Mouse (Mus musculus) heart, embryonic 14.5 days (tissue): ENCODE data around the gene Sfn. TPM values are rescaled to one million over a fixed set of nuclear protein-coding genes. Genes with fewer than 3 reads are reported as not detected.

Source experiments
- ATAC-seq: fragments of 200-750 bp; cut with Nextera tagmentation; 2 replicates; pipeline ENCODE4 v1.8.0; 2017; ENCODE audit warnings: low read depth, moderate TSS enrichment; ENCODE audit not compliant: insufficient number of reproducible peaks, insufficient read depth, low FRiP score
- H3K27ac ChIP-seq, 2 experiments: fragments of 200-500 bp in 1 of 2; fragments of 300-500 bp in 1 of 2; sonication (generic) in 1 of 2; replicated peaks in 1 of 2; 2 replicates each; pipeline ENCODE4 v1.5.1; 2012 to 2014; ENCODE audit warnings: low read depth in 2 of 2, low read length in 2 of 2, control low read depth in 1 of 2, mild to moderate bottlenecking in 1 of 2, mixed read lengths in 1 of 2; ENCODE audit not compliant: control insufficient read depth in 1 of 2, insufficient read depth in 1 of 2
- H3K27me3 ChIP-seq: fragments of 300-500 bp; sonication (generic); 2 replicates; pipeline ENCODE4 v1.6.1; 2014; ENCODE audit warnings: mild to moderate bottlenecking, low read length, control low read depth; ENCODE audit not compliant: control insufficient read depth, insufficient read depth
- H3K36me3 ChIP-seq: fragments of 300-500 bp; sonication (generic); 2 replicates; pipeline ENCODE4 v1.6.1; 2014; ENCODE audit warnings: mild to moderate bottlenecking, control low read depth, low read length, mixed read lengths; ENCODE audit not compliant: control insufficient read depth, insufficient read depth
- H3K4me1 ChIP-seq, 2 experiments: fragments of 200-500 bp in 1 of 2; fragments of 300-500 bp in 1 of 2; sonication (generic) in 1 of 2; 2 replicates each; pipeline ENCODE4 v1.6.1; 2012 to 2014; ENCODE audit warnings: low read length in 2 of 2, control low read depth in 1 of 2, mixed read lengths in 1 of 2; ENCODE audit not compliant: control insufficient read depth in 2 of 2, insufficient read depth in 2 of 2
- H3K4me2 ChIP-seq: fragments of 300-500 bp; sonication (generic); 2 replicates; pipeline ENCODE4 v1.6.1; 2014; ENCODE audit warnings: mild to moderate bottlenecking, low read length
- H3K4me3 ChIP-seq, 2 experiments: fragments of 200-500 bp in 1 of 2; fragments of 300-500 bp in 1 of 2; sonication (generic) in 1 of 2; 2 replicates each; pipeline ENCODE4 v1.5.1; 2012 to 2014; ENCODE audit warnings: low read length in 2 of 2, mild to moderate bottlenecking in 2 of 2, control low read depth in 1 of 2, low read depth in 1 of 2, moderate library complexity in 1 of 2; ENCODE audit not compliant: control insufficient read depth in 1 of 2, insufficient read depth in 1 of 2
- H3K9ac ChIP-seq: fragments of 300-500 bp; sonication (generic); 2 replicates; pipeline ENCODE4 v1.6.1; 2014; ENCODE audit warnings: mild to moderate bottlenecking, low read length
- H3K9me3 ChIP-seq: fragments of 300-500 bp; sonication (generic); 2 replicates; pipeline ENCODE4 v1.6.1; 2016; ENCODE audit warnings: low read length, control low read depth; ENCODE audit not compliant: control insufficient read depth
- WGBS: fragments of 180-500 bp; shearing (Covaris S2); extraction: QIAGEN DNeasy Blood & Tissue Kit; methylation state at CpG from one replicate; pipeline ENCODE4 v1.1.7; 2014; 5-methylcytosine and 5-hydroxymethylcytosine counted together
- polyA plus RNA-seq: library from polyadenylated mRNA; unstranded; fragments of >200 nt; fragmentation: Nextera tagmentation; extraction: Ambion mirVana; gene quantifications from 2 replicates; pipeline ENCODE4 v1.2.1, GENCODE M21; 2014

Gene Sfn
- polyA plus RNA-seq, 1 experiment from 2014 or later, result 1.4 TPM

DNA sequence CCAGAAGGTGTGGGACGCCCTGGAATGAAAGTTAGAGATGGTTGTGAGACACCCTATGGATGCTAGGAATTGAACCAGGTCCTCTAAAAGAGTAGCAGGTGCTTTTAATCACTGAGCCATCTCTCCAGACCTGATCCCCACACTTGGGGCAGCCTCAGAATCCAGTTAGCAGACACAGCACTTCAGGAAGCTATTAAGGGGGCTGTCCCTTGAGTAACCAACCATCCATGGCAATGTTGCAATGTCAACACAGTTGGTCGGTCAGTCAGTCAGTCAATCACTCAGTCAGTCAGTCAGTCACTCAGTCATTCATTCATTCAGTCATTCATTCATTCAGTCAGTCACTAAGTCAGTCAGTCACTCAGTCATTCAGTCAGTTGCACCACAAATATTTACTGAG lies 26.5 kb upstream of the Sfn start:
- Histone ChIP-seq H3K9ac (no peak overlapping the region), H3K4me3 (no peak overlapping the region), H3K36me3 (peaks cover 21% of the 10 kb centered on the region), H3K9me3 (no peaks in the 10 kb centered on the region), H3K27ac (no peak overlapping the region), H3K27me3 (no peaks in the 10 kb centered on the region), H3K4me2 (no peak overlapping the region), H3K4me1 (peaks cover 12 to 19% of the 10 kb centered on the region in 2 experiments)
- ATAC-seq, result no peak
- 81% methylated on average over 2 of the region's 2 CpGs for WGBS

GRCm38 (mm10) chr4:133627039-133627438 lies 25.1 kb upstream of the Sfn start:
- Histone ChIP-seq H3K9me3 (no peaks in the 10 kb centered on the region), H3K27ac (peak overlapping the region in 1 of 2 experiments; percentile 77; a peak in 2 of 4 replicates), H3K4me2 (no peak overlapping the region), H3K36me3 (peaks cover 21% of the 10 kb centered on the region), H3K4me1 (peaks cover 7 to 12% of the 10 kb centered on the region in 2 experiments; a peak in 3 of 4 replicates), H3K9ac (no peak overlapping the region), H3K27me3 (no peaks in the 10 kb centered on the region), H3K4me3 (no peak overlapping the region)
- ATAC-seq, result no peak
- WGBS, result 92% methylated on average over 14 of the region's 14 CpGs

DNA sequence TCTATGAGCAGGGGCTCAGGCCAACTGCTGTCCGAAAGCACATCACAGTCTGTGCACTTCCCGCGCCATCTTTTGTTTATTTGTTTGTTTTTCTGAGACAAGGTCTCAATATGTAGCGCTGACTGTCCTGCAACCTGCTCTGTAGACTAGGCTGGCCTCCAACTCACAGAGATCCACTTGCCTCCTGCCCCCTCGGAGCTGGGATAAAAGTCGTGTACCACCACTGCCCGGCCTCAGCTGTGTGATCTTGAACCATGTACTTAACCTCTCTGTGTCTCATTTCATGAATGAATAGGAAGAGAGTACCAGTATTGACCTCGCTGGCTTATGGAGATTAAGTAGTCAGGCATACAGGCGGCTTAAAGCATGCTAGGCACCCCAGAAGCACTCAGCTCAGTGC lies 24.7 kb upstream of the Sfn start:
- 86% methylated on average over 9 of the region's 9 CpGs for WGBS

GRCm38 (mm10) chr4:133626221-133626620 lies 24.3 kb upstream of the Sfn start:
- H3K4me1 ChIP-seq, result peaks cover 4 to 5% of the 10 kb centered on the region in 2 experiments; a peak in 3 of 4 replicates
- ATAC-seq, result no peak
- WGBS, result 57% methylated on average over 5 of the region's 5 CpGs
- H3K36me3 ChIP-seq, result peaks cover 21% of the 10 kb centered on the region
- no peak overlapping the region for H3K4me3 ChIP-seq
- no peak overlapping the region for H3K4me2 ChIP-seq
- 0 out of 2 replicates have a peak overlapping the region, but pooled peaks have one; percentile 16 for H3K9ac ChIP-seq
- no peaks in the 10 kb centered on the region for H3K9me3 ChIP-seq
- H3K27me3 ChIP-seq, result no peaks in the 10 kb centered on the region
- peak overlapping the region; percentile 38 to 77 for H3K27ac ChIP-seq

More for the DNA sequence above, 24.7 kb upstream of the Sfn start:
- H3K9ac ChIP-seq, result no peak overlapping the region
- no peaks in the 10 kb centered on the region for H3K27me3 ChIP-seq
- no peak overlapping the region for H3K4me3 ChIP-seq
- H3K36me3 ChIP-seq, result peaks cover 21% of the 10 kb centered on the region
- H3K4me2 ChIP-seq, result no peak overlapping the region
- H3K4me1 ChIP-seq, result peaks cover 5 to 8% of the 10 kb centered on the region in 2 experiments; a peak in 3 of 4 replicates
- peak overlapping the region in 1 of 2 experiments; percentile 77; a peak in 3 of 4 replicates for H3K27ac ChIP-seq
- no peaks in the 10 kb centered on the region for H3K9me3 ChIP-seq
- no peak for ATAC-seq

- Histone ChIP-seq H3K9ac (0 out of 2 replicates have a peak overlapping the region, but pooled peaks have one; percentile 16), H3K36me3 (peaks cover 21% of the 10 kb centered on the region)
- 55% methylated on average over 11 of the region's 11 CpGs for WGBS
These were observed 23.7 kb upstream of the Sfn start for GRCm38 (mm10) chr4:133625621-133626071.

DNA sequence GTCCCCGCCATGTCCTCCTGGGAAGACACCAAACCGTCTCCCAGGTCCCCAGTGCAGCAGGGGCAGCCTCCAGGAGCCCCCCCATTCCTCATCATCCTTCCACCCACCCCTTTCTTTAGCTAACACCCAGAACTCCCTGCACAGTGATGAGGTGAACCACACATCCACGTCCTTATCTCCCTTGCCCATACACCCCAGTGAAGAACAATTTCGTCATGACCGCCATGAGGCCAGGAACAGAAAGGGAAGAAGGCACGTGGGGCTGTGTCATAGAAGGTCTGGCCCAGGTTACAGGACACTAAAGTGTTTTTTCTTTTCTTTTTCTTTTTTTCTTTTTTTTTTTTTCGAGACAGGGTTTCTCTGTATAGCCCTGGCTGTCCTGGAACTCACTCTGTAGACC lies 22.9 kb upstream of the Sfn start:
- H3K4me1 ChIP-seq, result peaks cover 5% of the 10 kb centered on the region in 2 experiments; a peak in 3 of 4 replicates
- peaks cover 21% of the 10 kb centered on the region for H3K36me3 ChIP-seq
- no peak overlapping the region for H3K9ac ChIP-seq
- ATAC-seq, result no peak
- H3K4me3 ChIP-seq, result no peak overlapping the region
- no peak overlapping the region for H3K4me2 ChIP-seq
- WGBS, result 82% methylated on average over 7 of the region's 7 CpGs
- no peaks in the 10 kb centered on the region for H3K9me3 ChIP-seq
- 0 out of 4 replicates have a peak overlapping the region, but pooled peaks of 1 of the 2 experiments have one; percentile 77 for H3K27ac ChIP-seq
- no peaks in the 10 kb centered on the region for H3K27me3 ChIP-seq

More at GRCm38 (mm10) chr4:133625621-133626071, 23.7 kb upstream of the Sfn start:
- peak; percentile 57 for ATAC-seq
- no peak overlapping the region for H3K4me2 ChIP-seq
- no peak overlapping the region for H3K4me3 ChIP-seq
- H3K27me3 ChIP-seq, result no peaks in the 10 kb centered on the region
- H3K27ac ChIP-seq, result peak overlapping the region; percentile 75 to 77
- no peaks in the 10 kb centered on the region for H3K9me3 ChIP-seq
- peaks cover 3 to 5% of the 10 kb centered on the region in 2 experiments; a peak in 3 of 4 replicates for H3K4me1 ChIP-seq

- Histone ChIP-seq H3K4me2 (no peak overlapping the region), H3K4me3 (no peak overlapping the region), H3K27ac (no peak overlapping the region), H3K36me3 (peaks cover 22% of the 10 kb centered on the region), H3K27me3 (no peaks in the 10 kb centered on the region), H3K9ac (no peak overlapping the region), H3K4me1 (peaks cover 9% of the 10 kb centered on the region in 2 experiments; a peak in 3 of 4 replicates), H3K9me3 (no peaks in the 10 kb centered on the region)
- no peak for ATAC-seq
- 69% methylated on average over 11 of the region's 11 CpGs for WGBS
These were observed 20.3 kb upstream of the Sfn start for GRCm38 (mm10) chr4:133622161-133622695.
